Mouse (Mus musculus) inflammation-experienced regulatory T-cells, adult 6 months (primary cell): ENCODE measurements around the gene Phox2a. TPM values are rescaled to one million over a fixed set of nuclear protein-coding genes. Genes with fewer than 3 reads are reported as not detected.

Source experiments
- ATAC-seq: one replicate; pipeline ENCODE4 v1.8.0; 2017
- polyA plus RNA-seq, 3 experiments: library from polyadenylated mRNA; unstranded; fragments of 100-300 nt; shearing (Covaris generic); gene quantifications; one replicate each; pipeline ENCODE4 v1.2.1; 2017

The Phox2a gene
- polyA plus RNA-seq = not detected

GRCm38 (mm10) chr7:101817861-101818401 is at the start of gene Phox2a:
Gene Phox2a, plus strand, starts transcription at chr7:101818313.
- ATAC-seq = no peak

DNA sequence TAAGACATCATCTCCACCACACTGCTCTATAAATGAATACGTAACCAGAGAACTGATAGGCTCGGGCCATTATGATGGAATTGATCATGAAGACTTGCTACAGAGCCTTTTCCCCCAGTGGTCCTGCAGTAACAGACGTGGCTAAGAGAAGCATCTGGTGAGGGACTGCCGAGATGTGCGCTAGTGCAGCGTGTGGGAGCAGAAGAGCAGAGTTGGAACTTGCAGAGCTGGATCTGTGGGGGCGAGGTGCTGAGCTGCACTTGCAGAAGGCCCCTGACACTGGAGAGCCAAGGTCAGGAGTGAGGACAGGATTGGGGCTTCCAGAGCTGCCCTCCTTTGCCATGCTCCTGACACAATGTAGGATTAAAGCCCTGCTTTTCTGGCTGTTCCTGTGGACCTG is 48.1 kb upstream of the Phox2a start:
- no peak for ATAC-seq

DNA sequence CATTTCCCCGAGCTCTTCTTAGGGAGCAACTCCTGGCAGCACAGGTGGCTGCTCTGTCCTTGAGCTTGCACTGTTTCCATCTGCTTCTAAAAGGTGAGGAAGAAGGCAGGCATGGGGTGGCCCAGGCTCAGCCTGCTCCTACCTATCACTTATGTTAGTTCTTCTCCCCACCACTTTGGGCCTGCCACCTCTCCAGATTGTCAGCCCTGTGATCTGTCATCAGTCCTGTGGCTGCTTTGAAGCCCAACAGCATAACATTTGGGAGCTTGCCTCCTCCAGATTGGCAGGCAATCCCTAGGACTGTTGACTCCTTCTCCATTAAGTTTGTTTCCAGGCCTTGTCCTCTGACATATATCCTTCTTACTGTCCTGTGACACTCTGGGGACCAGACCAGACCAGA is 46.5 kb upstream of the Phox2a start:
- no peak for ATAC-seq

DNA sequence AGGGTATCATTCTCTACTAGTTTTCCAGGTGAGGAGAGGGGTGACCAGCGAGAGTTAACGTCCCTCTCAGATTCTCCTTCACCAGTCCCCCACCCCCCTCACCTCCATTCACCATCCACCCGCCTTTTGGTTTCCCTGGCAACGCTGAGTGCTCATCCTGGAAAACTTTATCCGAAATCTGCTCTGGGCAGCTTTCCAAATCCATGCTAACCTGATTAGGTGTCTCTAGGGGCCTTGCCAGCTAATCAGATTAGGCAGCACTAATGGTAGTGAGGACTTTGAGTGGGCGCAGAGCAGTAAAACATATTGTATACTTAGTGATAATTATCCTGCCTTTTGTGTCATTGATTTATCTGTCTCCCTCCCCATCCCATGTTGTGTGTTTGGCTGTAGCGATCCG is 45.4 kb upstream of the Phox2a start:
- no peak for ATAC-seq

DNA sequence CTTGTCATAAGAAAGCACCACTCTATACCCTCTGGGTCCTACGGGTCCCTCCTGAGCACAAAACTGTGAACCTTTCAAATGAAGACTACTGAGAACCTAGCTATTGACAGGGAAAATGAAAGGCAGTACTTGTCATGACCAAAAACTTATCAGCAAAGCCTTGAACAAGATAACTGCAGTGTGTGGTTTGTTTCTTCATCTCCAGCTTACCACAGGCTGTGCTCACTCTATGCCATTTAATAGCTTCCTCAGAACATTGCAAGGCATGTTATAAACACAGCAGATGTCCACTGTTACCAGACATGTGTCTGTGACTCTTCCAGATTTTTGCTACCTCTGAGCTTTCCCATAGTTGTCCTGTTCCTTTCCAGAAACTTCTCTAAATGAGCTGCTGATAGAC is 41.1 kb upstream of the Phox2a start:
- ATAC-seq = no peak

DNA sequence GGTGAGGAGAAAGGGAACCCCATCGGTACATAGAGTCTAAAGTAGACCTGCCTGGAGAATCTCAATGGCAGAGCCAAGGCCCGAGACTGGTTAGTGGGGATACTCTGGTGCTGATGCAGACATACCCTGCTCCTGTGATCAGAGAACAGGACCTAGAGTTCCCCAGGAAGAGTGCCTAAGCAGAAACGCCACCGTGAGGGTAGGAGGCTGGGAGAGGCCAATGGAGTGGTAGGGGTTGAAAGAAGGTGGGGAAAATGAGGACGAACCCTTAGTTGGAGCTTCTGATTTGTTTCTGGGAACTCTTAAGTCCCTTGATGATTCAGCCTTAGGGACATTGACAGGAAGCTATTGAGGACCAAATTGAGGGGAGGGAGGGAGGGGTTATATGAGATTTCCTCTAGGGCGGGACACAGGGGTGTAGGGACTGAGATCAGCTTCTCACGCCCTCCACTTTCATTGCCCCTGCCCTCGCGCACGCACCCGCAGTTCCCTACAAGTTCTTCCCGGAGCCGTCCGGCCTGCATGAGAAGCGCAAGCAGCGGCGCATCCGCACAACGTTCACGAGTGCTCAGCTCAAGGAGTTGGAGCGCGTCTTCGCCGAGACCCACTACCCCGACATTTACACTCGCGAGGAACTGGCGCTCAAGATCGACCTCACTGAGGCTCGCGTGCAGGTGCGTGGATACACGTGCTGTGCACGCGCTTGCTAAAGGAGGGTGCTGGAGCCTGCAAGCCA is 2.4 kb downstream of the Phox2a start:
- ATAC-seq = no peak

DNA sequence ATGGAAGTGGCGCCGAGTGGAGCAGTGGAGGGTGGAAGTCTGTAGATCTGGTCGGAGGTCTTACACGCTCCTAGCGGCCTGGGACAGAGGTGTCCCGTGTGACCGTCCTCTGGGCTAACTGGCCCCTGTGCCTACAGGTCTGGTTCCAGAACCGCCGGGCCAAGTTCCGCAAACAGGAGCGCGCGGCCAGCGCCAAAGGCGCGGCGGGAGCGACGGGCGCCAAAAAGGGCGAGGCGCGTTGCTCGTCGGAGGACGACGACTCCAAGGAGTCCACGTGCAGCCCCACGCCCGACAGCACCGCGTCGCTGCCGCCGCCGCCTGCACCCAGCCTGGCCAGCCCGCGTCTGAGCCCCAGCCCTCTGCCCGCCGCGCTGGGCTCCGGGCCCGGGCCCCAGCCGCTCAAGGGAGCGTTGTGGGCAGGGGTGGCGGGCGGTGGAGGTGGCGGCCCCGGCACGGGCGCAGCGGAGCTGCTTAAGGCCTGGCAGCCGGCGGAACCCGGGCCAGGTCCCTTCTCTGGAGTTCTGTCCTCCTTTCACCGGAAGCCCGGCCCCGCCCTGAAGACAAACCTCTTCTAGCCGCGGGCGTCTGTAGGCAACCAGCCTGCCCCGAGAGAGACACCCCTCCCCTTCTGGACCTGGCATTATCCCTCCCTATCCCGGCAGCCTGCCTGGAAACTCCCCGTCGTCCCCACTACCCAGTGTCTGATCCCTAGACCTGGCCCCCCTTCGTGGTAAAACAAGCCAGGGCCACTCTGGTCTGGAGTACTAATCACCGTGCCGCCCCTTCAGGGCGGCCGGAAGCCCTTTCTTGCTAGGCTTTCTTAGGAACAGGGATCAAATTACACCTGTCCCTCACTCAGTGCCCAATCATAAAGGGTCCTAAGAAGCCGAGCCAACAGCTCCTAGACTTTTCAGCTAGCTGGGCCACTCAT is 3.7 kb downstream of the Phox2a start:
- peak; percentile 82 for ATAC-seq

GRCm38 (mm10) chr7:101822836-101823757 is 5.0 kb downstream of the Phox2a start:
- ATAC-seq = no peak

DNA sequence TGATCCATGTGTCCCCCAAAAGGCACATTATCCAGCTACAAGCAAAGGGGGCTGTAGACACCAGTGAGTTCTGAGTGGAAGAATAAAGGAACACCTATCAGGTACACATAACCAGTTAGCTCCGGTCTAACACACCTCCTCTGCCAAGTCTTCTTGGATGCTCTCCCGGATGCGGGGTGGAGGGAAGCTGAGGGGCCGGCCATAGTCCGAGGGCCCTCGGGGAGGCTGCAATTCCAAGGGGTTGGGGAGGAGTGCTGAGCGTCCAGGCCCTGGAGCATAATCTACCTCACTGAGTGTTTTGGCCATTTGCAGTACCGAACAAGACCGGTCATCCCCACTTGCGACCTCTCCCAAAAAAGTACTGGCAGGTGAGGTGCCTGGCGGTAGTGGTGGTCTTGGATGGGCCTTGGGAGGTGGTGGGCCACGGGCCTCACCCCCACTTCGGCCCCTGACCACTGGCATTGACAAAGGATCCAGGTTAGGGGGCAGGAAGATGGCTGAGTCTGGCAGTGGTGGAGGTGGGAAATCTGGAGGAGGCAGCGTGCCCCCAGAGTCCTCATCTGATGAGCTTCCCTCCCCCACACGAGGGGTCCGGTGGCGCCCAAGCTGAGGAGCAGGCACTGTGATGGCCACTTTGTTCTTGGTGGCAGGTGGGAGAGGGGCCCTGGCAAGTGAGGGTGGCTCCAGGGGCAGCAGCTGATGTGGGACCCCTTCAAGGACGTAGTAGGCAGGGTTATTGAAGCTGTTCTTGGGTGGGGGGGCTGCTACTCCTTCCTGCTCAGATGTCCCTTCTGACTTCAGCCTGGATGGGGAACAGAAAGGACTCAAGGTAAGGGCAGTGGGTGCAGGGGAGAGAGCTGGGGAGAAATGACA is 5.9 kb downstream of the Phox2a start:
- ATAC-seq = no peak

DNA sequence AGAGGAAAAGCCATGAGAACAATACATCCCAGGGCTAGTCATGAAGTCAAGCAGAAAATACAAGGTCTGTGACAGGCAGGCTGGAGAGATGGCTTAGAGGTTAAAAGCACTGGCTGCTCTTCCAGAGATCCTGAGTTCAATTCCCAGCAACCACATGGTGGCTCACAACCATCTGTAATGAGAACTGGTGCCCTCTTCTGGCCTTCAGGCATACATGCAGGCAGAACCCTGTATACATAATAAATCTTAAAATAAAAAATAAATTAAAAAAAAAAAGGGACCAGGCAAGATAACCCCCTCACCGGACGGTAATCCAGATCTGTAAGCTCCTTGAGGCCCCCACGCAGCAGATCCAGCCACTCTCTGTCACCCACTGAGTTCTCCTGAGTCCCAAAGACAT is 12.3 kb downstream of the Phox2a start:
- ATAC-seq = no peak

DNA sequence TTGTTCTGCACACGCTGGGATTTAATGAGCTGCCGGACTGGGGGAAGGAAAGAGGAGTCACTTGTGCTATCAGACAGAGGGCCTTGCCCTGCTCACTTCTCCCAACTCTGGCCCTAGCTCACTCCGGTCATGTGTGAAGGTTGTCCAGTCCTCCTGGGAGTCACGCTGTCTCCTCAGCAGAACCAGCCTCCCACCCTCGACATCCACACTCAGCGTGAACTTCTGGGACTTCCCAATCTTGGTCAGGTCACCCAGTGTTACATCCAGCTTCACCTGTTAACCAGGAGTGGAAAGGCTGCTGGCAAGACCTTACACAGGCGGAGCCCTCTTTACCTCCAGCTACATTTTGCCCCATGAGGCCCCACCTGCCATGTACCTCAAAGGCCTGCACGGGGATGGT is 13.3 kb downstream of the Phox2a start:
- ATAC-seq = no peak

GRCm38 (mm10) chr7:101832372-101832771 is 14.3 kb downstream of the Phox2a start:
- ATAC-seq = no peak

DNA sequence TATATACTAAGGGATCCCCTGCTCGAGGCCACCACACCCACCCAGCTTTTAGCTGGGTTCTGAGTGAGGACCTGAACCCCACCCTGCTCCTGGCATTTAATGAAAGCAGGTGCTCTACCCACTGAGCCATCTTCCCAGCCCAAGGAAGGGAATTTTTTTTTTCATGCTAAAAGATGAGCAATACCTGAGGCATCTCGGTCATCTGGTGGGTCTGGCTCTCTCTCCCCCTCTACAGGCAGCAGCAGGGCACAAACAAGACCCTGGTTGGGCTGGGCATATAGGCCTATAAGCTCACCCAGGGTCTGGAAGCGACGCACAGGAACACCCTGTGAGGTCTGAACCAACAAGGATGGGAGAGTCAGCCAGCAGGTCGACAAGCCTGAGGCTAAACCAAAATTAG is 15.2 kb downstream of the Phox2a start:
- no peak for ATAC-seq

- ATAC-seq = no peak
Observed at GRCm38 (mm10) chr7:101833916-101834584, 15.9 kb downstream of the Phox2a start.

- no peak for ATAC-seq
Observed at GRCm38 (mm10) chr7:101834903-101835302, 16.8 kb downstream of the Phox2a start.

DNA sequence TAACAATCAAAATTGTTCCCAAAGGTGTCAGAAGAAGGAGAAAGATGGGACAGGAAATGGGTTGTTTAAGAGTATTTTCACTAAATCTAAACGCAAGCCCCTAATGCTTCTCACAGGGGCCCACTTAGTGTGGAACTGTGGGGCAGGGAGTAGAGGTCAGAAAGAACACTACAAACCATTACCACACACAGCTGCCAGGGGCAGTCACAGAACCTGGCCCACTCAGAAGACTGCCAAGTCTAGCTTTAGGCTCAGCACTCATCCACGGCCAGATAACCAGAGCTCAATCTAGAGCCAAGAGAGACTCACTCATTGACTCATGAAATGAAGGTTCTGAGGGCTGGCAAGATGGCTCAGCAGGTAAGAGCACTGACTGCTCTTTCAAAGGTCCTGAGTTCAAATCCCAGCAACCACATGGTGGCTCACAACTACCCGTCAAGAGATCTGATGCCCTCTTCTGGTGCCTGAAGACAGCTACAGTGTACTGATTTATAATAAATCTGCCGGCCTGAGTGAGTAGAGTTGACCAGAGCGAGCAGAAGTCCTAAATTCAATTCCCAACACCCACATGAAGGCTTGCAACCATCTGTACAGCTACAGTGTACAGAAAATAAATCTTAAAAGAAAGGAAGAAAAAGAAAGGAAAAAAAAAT is 17.5 kb downstream of the Phox2a start:
- no peak for ATAC-seq

DNA sequence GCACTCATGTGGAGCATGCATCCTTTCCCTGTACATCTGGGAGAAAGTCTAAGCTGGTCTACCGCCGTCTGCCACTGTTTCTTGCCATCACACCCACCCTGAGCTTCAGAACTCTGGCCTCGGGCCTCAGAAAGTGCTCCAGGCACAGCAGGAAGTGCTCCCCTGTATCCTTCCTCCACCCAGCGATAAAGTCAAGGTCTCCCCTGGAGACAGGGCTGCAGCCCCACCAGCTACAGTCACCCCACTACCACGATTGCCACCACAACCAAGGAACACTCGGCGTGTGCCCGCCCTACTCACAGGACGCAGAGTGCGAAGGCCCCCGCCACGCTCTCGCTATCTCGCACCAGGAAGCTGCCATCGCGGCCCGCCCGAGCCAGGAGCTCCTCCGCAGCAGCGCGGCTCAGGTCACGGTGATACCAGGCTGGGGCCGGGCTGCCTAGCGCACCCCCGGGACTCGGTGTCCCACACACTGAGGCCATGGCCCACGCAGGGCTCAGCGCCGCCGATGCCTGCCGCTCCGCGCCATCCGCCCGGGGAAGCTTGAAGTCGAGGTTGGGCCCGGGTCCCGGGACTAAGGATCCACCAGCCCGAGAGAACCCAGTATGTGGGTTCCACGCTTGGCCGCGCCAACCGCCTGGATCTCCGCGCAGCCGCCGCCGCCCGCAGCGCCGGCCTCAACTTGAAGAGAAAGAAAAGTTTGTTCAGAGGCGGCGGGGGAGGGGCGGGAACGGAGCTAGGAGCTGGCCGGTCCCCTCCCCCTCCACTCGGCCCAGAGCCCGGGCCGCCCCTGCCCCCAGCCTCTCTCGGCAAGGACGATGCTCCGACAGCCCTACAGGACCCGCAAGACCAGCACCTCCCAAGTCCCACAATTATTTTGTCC is 18.4 kb downstream of the Phox2a start:
- ATAC-seq = peak; percentile 61

- peak; percentile 10 for ATAC-seq
Observed at GRCm38 (mm10) chr7:101837154-101837605, 19.1 kb downstream of the Phox2a start.
